Mouse (Mus musculus) T-helper 2 cell (primary cell): Measurements from ENCODE around the gene 4933421I07Rik.

Experiments used
- in situ Hi-C: fragments of 300-600 bp; cut with MboI, MseI; formaldehyde crosslinking; loops from one replicate; pipeline ENCODE4 v1.15.1; 2025; ENCODE audit warnings: high pct_unique_total_duplicates

The 4933421I07Rik gene

GRCm38 (mm10) chr7:42447850-42448249 lies at the start of gene 4933421I07Rik:
Gene 4933421I07Rik, minus strand, starts transcription at chr7:42448120.
- in situ Hi-C loops: loop anchor here (10.0 to 25.0 kb wide), 2 partner anchors 214 to 477 kb away; no protein-coding TSS in a partner anchor

DNA sequence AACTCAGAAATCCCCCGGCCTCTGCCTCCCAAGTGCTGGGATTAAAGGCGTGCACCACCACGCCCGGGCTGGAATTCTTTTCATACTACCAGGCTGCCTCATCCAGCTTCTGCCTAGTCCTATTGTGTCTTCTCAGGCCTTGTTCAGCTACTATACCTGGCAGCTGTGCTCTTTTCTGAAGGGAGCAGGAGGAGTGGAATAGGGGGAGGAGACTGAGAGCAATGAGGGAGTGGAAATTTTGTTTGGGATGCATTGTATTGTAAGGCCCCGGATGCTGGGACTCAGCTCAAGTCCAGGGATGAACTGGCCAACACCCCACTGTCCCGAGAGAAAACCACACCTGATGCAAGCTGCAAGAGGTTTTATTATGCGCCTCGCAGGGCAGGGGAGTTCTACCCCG lies 49.4 kb upstream of the 4933421I07Rik start:
- in situ Hi-C loops: loop anchor here (25.0 kb wide), 1 partner anchor 860 kb away; the partner anchor contains the start of gene Zfp788

GRCm38 (mm10) chr7:42496202-42496601 lies 48.3 kb upstream of the 4933421I07Rik start:
- in situ Hi-C loops: loop anchor here (25.0 kb wide), 1 partner anchor 859 kb away; the partner anchor contains the start of gene Zfp788

DNA sequence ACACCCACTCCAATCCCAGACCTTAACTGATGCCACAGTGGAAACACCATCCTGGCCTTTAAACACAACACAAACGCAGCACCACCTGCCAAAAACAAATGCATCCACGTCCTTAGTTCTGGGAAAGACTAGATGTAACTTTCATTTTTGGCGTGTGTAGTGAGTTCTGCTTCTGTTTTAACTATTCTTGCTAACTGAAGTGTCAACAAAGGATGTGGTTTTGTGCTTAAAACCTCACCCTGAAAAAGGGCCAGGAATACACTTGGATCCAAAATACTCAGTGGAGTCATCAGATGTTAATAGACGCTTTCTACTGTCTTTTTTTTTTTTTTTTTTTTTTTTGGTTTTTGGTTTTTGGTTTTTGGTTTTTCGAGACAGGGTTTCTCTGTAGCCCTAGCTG lies 42.9 kb upstream of the 4933421I07Rik start:
- in situ Hi-C loops: loop anchor here (25.0 kb wide), 1 partner anchor 854 kb away; the partner anchor contains the start of gene Zfp788

DNA sequence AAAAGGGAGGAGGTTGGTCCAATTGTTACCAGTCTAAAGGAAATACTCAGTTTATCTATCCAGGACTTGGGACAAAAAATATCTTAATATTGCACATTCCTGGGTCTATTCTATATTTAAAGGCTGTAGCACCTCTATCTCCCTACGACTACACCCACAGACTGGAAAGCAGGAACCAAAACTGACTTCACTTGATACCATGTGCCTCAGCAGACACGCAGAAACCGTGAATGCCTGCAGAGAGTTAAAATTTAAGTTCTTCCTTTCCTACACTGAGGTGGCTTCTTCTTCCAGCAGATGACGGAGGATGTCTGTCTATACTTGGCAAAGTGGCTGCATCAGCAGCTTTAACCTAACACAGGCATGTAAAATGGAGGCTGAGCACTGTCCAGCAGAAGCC lies 42.4 kb upstream of the 4933421I07Rik start:
- in situ Hi-C loops: loop anchor here (25.0 kb wide), 1 partner anchor 853 kb away; the partner anchor contains the start of gene Zfp788

DNA sequence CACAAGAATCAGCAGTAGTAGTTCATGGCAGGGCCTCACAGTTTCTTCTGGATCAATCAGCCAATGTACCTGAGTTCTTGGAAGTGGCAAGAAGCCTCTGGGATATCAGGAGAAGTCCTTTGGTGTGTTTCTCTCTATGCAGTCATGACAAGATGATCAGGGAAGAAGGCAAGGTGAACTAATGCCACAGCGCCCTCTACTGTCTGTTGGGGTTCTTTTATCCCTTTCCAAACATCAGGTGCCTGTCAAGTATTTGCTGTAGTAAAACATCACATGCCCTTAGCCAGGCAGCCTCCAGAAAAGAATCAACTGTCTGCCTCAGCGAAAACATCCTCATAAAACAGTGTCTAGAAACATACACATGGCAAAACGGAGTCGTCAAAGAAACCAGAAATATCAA lies 6.7 kb upstream of the 4933421I07Rik start:
- in situ Hi-C loops: no loop called here

GRCm38 (mm10) chr7:42450618-42451017 lies 2.7 kb upstream of the 4933421I07Rik start:
- in situ Hi-C loops: no loop called here

GRCm38 (mm10) chr7:42447352-42447751 lies 568 bp downstream of the 4933421I07Rik start:
- in situ Hi-C loops: loop anchor here (10.0 to 25.0 kb wide), 2 partner anchors 215 to 477 kb away; no protein-coding TSS in a partner anchor
